Mouse (Mus musculus): ENCODE results near the gene Stum. TPM values are rescaled to one million over a fixed set of nuclear protein-coding genes. Genes with fewer than 3 reads are reported as not detected.

The Stum gene
- polyA plus RNA-seq, 1 experiment from 2014 or later: 0.44 TPM

GRCm38 (mm10) chr1:180403694-180404606 lies 79.4 kb downstream of the Stum start:
- Histone ChIP-seq H3K36me3 (no peaks in the 10 kb centered on the region), H3K9me3 (no peaks in the 10 kb centered on the region), H3K27ac (replicated peaks) (peak overlapping the region; percentile 95), H3K4me2 (peak overlapping the region; percentile 59), H3K4me3 (peak overlapping the region; percentile 5; the same call in 1 of the 2 replicates), H3K9ac (peak overlapping the region; percentile 71), H3K27me3 (replicated peaks) (no peaks in the 10 kb centered on the region), H3K4me1 (peaks cover 92% of the 10 kb centered on the region)
- 34% methylated on average over 32 of the region's 32 CpGs for WGBS
- 0 out of 2 replicates have a peak, but pooled peaks have one; percentile 33 for ATAC-seq (ENCODE audit: extremely low read depth, insufficient number of reproducible peaks, low FRiP score, low TSS enrichment)

- Histone ChIP-seq H3K36me3 (no peaks in the 10 kb centered on the region), H3K27ac (replicated peaks) (peak overlapping the region; percentile 95), H3K4me3 (no peak overlapping the region), H3K27me3 (replicated peaks) (no peaks in the 10 kb centered on the region), H3K4me1 (peaks cover 86% of the 10 kb centered on the region), H3K9ac (peak overlapping the region; percentile 71), H3K9me3 (no peaks in the 10 kb centered on the region), H3K4me2 (peak overlapping the region; percentile 59)
- ATAC-seq (ENCODE audit: extremely low read depth, insufficient number of reproducible peaks, low FRiP score, low TSS enrichment): no peak
- WGBS: 73% methylated on average over 8 of the region's 8 CpGs
Measured at GRCm38 (mm10) chr1:180403357-180403693, 80.0 kb downstream of the Stum start.

- Histone ChIP-seq H3K9me3 (no peaks in the 10 kb centered on the region), H3K4me2 (no peak overlapping the region), H3K27me3 (replicated peaks) (no peaks in the 10 kb centered on the region), H3K4me3 (no peak overlapping the region), H3K9ac (no peak overlapping the region), H3K36me3 (no peaks in the 10 kb centered on the region), H3K27ac (replicated peaks) (peak overlapping the region; percentile 95), H3K4me1 (peaks cover 79% of the 10 kb centered on the region)
- WGBS: 55% methylated on average over 11 of the region's 11 CpGs
- ATAC-seq (ENCODE audit: extremely low read depth, insufficient number of reproducible peaks, low FRiP score, low TSS enrichment): no peak
Measured at GRCm38 (mm10) chr1:180402481-180403081, 80.7 kb downstream of the Stum start.

GRCm38 (mm10) chr1:180401725-180402124 lies 81.6 kb downstream of the Stum start:
- Histone ChIP-seq H3K9ac (no peak overlapping the region; the same call in 1 of the 2 replicates), H3K4me2 (no peak overlapping the region), H3K27ac (replicated peaks) (peak overlapping the region; percentile 95), H3K36me3 (no peaks in the 10 kb centered on the region), H3K4me1 (peaks cover 74% of the 10 kb centered on the region), H3K27me3 (replicated peaks) (no peaks in the 10 kb centered on the region), H3K4me3 (no peak overlapping the region), H3K9me3 (no peaks in the 10 kb centered on the region)
- no peak for ATAC-seq (ENCODE audit: extremely low read depth, insufficient number of reproducible peaks, low FRiP score, low TSS enrichment)
- 78% methylated on average over 6 of the region's 6 CpGs for WGBS

- Histone ChIP-seq H3K36me3 (no peaks in the 10 kb centered on the region), H3K9me3 (no peaks in the 10 kb centered on the region), H3K9ac (no peak overlapping the region; the same call in 1 of the 2 replicates), H3K4me3 (no peak overlapping the region), H3K27ac (replicated peaks) (peak overlapping the region; percentile 95), H3K4me1 (peaks cover 65% of the 10 kb centered on the region), H3K27me3 (replicated peaks) (no peaks in the 10 kb centered on the region), H3K4me2 (no peak overlapping the region)
- 49% methylated on average over 4 of the region's 4 CpGs for WGBS
- ATAC-seq (ENCODE audit: extremely low read depth, insufficient number of reproducible peaks, low FRiP score, low TSS enrichment): no peak
Measured at GRCm38 (mm10) chr1:180400691-180401455, 82.4 kb downstream of the Stum start.

GRCm38 (mm10) chr1:180398446-180398845 lies 84.9 kb downstream of the Stum start:
- no peak overlapping the region for H3K4me2 ChIP-seq
- no peak overlapping the region for H3K9ac ChIP-seq
- no peak overlapping the region for H3K4me3 ChIP-seq
- no peaks in the 10 kb centered on the region for H3K36me3 ChIP-seq
- 61% methylated on average over 3 of the region's 3 CpGs for WGBS
- H3K4me1 ChIP-seq: peaks cover 48% of the 10 kb centered on the region
- no peaks in the 10 kb centered on the region for H3K9me3 ChIP-seq
- ATAC-seq (ENCODE audit: extremely low read depth, insufficient number of reproducible peaks, low FRiP score, low TSS enrichment): no peak
- no peak overlapping the region for H3K27ac ChIP-seq (replicated peaks)
- no peaks in the 10 kb centered on the region for H3K27me3 ChIP-seq (replicated peaks)

- Histone ChIP-seq H3K36me3 (no peaks in the 10 kb centered on the region), H3K9me3 (no peaks in the 10 kb centered on the region), H3K4me3 (no peak overlapping the region), H3K4me1 (peaks cover 48% of the 10 kb centered on the region), H3K9ac (no peak overlapping the region), H3K27ac (replicated peaks) (no peak overlapping the region), H3K4me2 (no peak overlapping the region), H3K27me3 (replicated peaks) (no peaks in the 10 kb centered on the region)
- ATAC-seq (ENCODE audit: extremely low read depth, insufficient number of reproducible peaks, low FRiP score, low TSS enrichment): no peak
- WGBS: 71% methylated on average over 5 of the region's 5 CpGs
Measured at GRCm38 (mm10) chr1:180397734-180398133, 85.6 kb downstream of the Stum start.

GRCm38 (mm10) chr1:180393873-180394272 lies 89.4 kb downstream of the Stum start:
- Histone ChIP-seq H3K27ac (replicated peaks) (peak overlapping the region; percentile 48), H3K9me3 (no peaks in the 10 kb centered on the region)
- WGBS: 79% methylated on average over 12 of the region's 12 CpGs

GRCm38 (mm10) chr1:180393017-180393797 lies 90.1 kb downstream of the Stum start:
- Histone ChIP-seq H3K9me3 (no peaks in the 10 kb centered on the region), H3K4me2 (no peak overlapping the region), H3K36me3 (no peaks in the 10 kb centered on the region), H3K4me1 (peaks cover 39% of the 10 kb centered on the region), H3K4me3 (no peak overlapping the region), H3K27ac (replicated peaks) (peak overlapping the region; percentile 48), H3K27me3 (replicated peaks) (no peaks in the 10 kb centered on the region), H3K9ac (no peak overlapping the region; the same call in 1 of the 2 replicates)
- WGBS: 59% methylated on average over 9 of the region's 9 CpGs
- no peak for ATAC-seq (ENCODE audit: extremely low read depth, insufficient number of reproducible peaks, low FRiP score, low TSS enrichment)

More at GRCm38 (mm10) chr1:180393873-180394272, 89.4 kb downstream of the Stum start:
- ATAC-seq (ENCODE audit: extremely low read depth, insufficient number of reproducible peaks, low FRiP score, low TSS enrichment): no peak
- Histone ChIP-seq H3K36me3 (no peaks in the 10 kb centered on the region), H3K9ac (no peak overlapping the region), H3K4me2 (no peak overlapping the region), H3K4me3 (no peak overlapping the region), H3K27me3 (replicated peaks) (no peaks in the 10 kb centered on the region), H3K4me1 (peaks cover 32% of the 10 kb centered on the region)

GRCm38 (mm10) chr1:180392137-180392798 lies 91.0 kb downstream of the Stum start:
- Histone ChIP-seq H3K9me3 (no peaks in the 10 kb centered on the region), H3K27ac (replicated peaks) (peak overlapping the region; percentile 48; the same call in 1 of the 2 replicates)
- 79% methylated on average over 5 of the region's 5 CpGs for WGBS

More at GRCm38 (mm10) chr1:180392137-180392798, 91.0 kb downstream of the Stum start:
- Histone ChIP-seq H3K9ac (no peak overlapping the region), H3K4me3 (no peak overlapping the region), H3K4me2 (no peak overlapping the region), H3K4me1 (peaks cover 42% of the 10 kb centered on the region), H3K36me3 (no peaks in the 10 kb centered on the region), H3K27me3 (replicated peaks) (no peaks in the 10 kb centered on the region)
- ATAC-seq (ENCODE audit: extremely low read depth, insufficient number of reproducible peaks, low FRiP score, low TSS enrichment): no peak
